Mouse (Mus musculus) testis, postnatal 10 days (tissue): ENCODE measurements at regions not wholly inside any gene's neighbourhood (a gene's known extent, or its start where the extent isn't known, plus 50 kb on each side); places are given as distances from the start of the nearest gene placed in this dataset.

Source experiments
- DNase-seq: peaks from one replicate; pipeline ENCODE4 v3.0.0; 2021; ENCODE audit warnings: low spot score

- DNase-seq, result no peak
Observed at GRCm38 (mm10) chr2:157633286-157633685, 62.2 kb upstream of the Blcap start.

GRCm38 (mm10) chr2:157635670-157636069, 64.6 kb upstream of the Blcap start:
- peak; percentile 94 for DNase-seq

- DNase-seq, result no peak
Observed at GRCm38 (mm10) chr2:157640873-157641272, 69.8 kb upstream of the Blcap start.

- peak; percentile 87 for DNase-seq
Observed at GRCm38 (mm10) chr2:157663584-157664375, 73.4 kb upstream of the Ctnnbl1 start.

GRCm38 (mm10) chr2:157664481-157664880, 72.7 kb upstream of the Ctnnbl1 start:
- no peak for DNase-seq

- DNase-seq, result no peak
Observed at GRCm38 (mm10) chr2:157670191-157670590, 67.0 kb upstream of the Ctnnbl1 start.

- DNase-seq, result no peak
Observed at GRCm38 (mm10) chr2:157674906-157675305, 62.3 kb upstream of the Ctnnbl1 start.

GRCm38 (mm10) chr2:157676396-157677176, 60.6 kb upstream of the Ctnnbl1 start:
- no peak for DNase-seq

GRCm38 (mm10) chr2:157677262-157677661, 59.9 kb upstream of the Ctnnbl1 start:
- DNase-seq, result no peak

GRCm38 (mm10) chr2:157681931-157682330, 55.3 kb upstream of the Ctnnbl1 start:
- DNase-seq, result no peak
